ENCODE assay signal across 25 mouse cellular contexts in the genomic region with DNA sequence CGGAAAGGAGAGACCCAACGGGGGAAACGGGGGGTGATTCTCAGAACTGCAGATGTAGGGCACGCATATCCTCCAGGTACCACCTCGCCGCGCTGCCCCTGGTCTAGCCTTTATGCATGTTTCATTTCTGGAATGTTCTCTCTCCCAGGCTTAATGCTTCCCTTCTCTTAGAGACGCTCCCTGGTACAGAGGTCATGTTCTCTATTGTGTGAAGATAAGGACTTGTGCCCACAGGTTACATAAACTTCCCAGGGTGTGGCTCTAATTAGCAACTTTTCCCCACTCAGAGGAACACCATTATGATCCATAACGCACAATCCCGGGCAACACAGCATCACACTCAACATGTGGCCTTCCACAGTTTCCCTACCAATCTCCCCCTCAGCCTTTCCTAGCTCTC.
"Had no signal": no experiment of that assay in that cellular context is flagged by ENCODE, and none has a peak within 500 bp of the region (broad histone marks: within the 10 kb centered on the region; RNA-seq: fewer than 3 reads in every experiment).

No protein-coding gene starts in this region.

- DNase-seq: gastrocnemius, postnatal 14 days; heart, adult 18-20 months; heart, postnatal 10 days; heart, postnatal 4 days; kidney, adult 11 months; kidney, adult 2 months; kidney, adult 9 months; kidney, postnatal 14 days; kidney, postnatal 36 days; left cerebral cortex, postnatal 4 days had no signal

- H3K4me2 ChIP-seq: heart, embryonic 12.5 days; hindbrain, embryonic 12.5 days; hindbrain, embryonic 14.5 days; kidney, embryonic 15.5 days; limb, embryonic 13.5 days; limb, embryonic 15.5 days; liver, embryonic 12.5 days had no signal

- H3K27me3 ChIP-seq: hindbrain, embryonic 12.5 days; limb, embryonic 13.5 days; limb, embryonic 15.5 days; liver, embryonic 12.5 days had no signal

- H3K27ac ChIP-seq: heart, embryonic 10.5 days; hindbrain, embryonic 10.5 days; hindbrain, embryonic 12.5 days; hindbrain, embryonic 14.5 days; kidney, embryonic 15.5 days; kidney, postnatal 0 days; layer of hippocampus, adult 2 months; left cerebral cortex, adult 2 months; limb, embryonic 13.5 days; limb, embryonic 15.5 days; liver, embryonic 12.5 days had no signal

- H3K4me3 ChIP-seq: heart, embryonic 10.5 days; heart, embryonic 12.5 days; hindbrain, embryonic 10.5 days; hindbrain, embryonic 12.5 days; kidney, embryonic 15.5 days; layer of hippocampus, adult 2 months; left cerebral cortex, adult 2 months; limb, embryonic 13.5 days; limb, embryonic 15.5 days; liver, embryonic 12.5 days had no signal

- H3K36me3 ChIP-seq: heart, embryonic 10.5 days; heart, embryonic 12.5 days; hindbrain, embryonic 10.5 days; hindbrain, embryonic 12.5 days; kidney, embryonic 15.5 days; limb, embryonic 13.5 days; limb, embryonic 15.5 days; liver, embryonic 12.5 days had no signal

- H3K9me3 ChIP-seq: heart, embryonic 10.5 days; heart, embryonic 12.5 days; hindbrain, embryonic 10.5 days; hindbrain, embryonic 12.5 days; kidney, embryonic 15.5 days; limb, embryonic 13.5 days; limb, embryonic 15.5 days; liver, embryonic 12.5 days had no signal

- ATAC-seq: forebrain, embryonic 16.5 days; hindbrain, embryonic 16.5 days; inflammation-experienced regulatory T-cells, adult 6 months; liver, embryonic 12.5 days had no signal

- H3K9ac ChIP-seq: heart, embryonic 12.5 days; hindbrain, embryonic 12.5 days; hindbrain, embryonic 14.5 days; kidney, embryonic 15.5 days; limb, embryonic 13.5 days; limb, embryonic 15.5 days; liver, embryonic 12.5 days had no signal

- H3K4me1 ChIP-seq: hindbrain, embryonic 12.5 days; limb, embryonic 13.5 days; liver, embryonic 12.5 days had no signal
